Mouse (Mus musculus): Measurements from ENCODE around the gene Hinfp. TPM values are rescaled to one million over a fixed set of nuclear protein-coding genes. Genes with fewer than 3 reads are reported as not detected.
"Not testable (repeated sequence)": the region's sequence is repeated elsewhere in the genome, so short reads cannot be mapped to it uniquely, and the experiment has no call there.

Gene Hinfp
- total RNA-seq, 4 experiments from 2014 or later = 20.3 to 44.4 (median 31.8) TPM

- DNase-seq = no peak
Measured at GRCm38 (mm10) chr9:44332918-44333638, 27.6 kb upstream of the Hinfp start.

- no peak for DNase-seq
Measured at GRCm38 (mm10) chr9:44330736-44331135, 25.3 kb upstream of the Hinfp start.

- no peak for DNase-seq
Measured at GRCm38 (mm10) chr9:44327926-44328325, 22.5 kb upstream of the Hinfp start.

GRCm38 (mm10) chr9:44327064-44327711 lies 21.7 kb upstream of the Hinfp start:
- no peak for DNase-seq

GRCm38 (mm10) chr9:44326371-44327063 lies 21.0 kb upstream of the Hinfp start:
- DNase-seq = peak; percentile 87

GRCm38 (mm10) chr9:44325768-44326370 lies 20.4 kb upstream of the Hinfp start, which contains the start of gene Dpagt1:
Dpagt1 (plus strand) TSS chr9:44326019.
- DNase-seq = no peak

- not testable (repeated sequence) for DNase-seq
Measured at GRCm38 (mm10) chr9:44325032-44325767, 19.7 kb upstream of the Hinfp start.

- DNase-seq = peak; percentile 64
Measured at GRCm38 (mm10) chr9:44324147-44324546, 18.7 kb upstream of the Hinfp start.

- not testable (repeated sequence) for DNase-seq
Measured at GRCm38 (mm10) chr9:44323656-44324055, 18.2 kb upstream of the Hinfp start.

GRCm38 (mm10) chr9:44320799-44321133 lies 15.3 kb upstream of the Hinfp start:
- DNase-seq = no peak

- DNase-seq = peak; percentile 92
Measured at GRCm38 (mm10) chr9:44319887-44320798, 14.7 kb upstream of the Hinfp start, which contains the start of gene C2cd2l. C2cd2l (minus strand) TSS chr9:44320285.

- DNase-seq = no peak
Measured at GRCm38 (mm10) chr9:44319105-44319886, 13.8 kb upstream of the Hinfp start.

GRCm38 (mm10) chr9:44318826-44319095 lies 13.3 kb upstream of the Hinfp start:
- DNase-seq = no peak

- no peak for DNase-seq
Measured at GRCm38 (mm10) chr9:44318076-44318825, 12.8 kb upstream of the Hinfp start.

GRCm38 (mm10) chr9:44317452-44317851 lies 12.0 kb upstream of the Hinfp start:
- DNase-seq = no peak

GRCm38 (mm10) chr9:44314910-44315309 lies 9.4 kb upstream of the Hinfp start:
- no peak for DNase-seq

- DNase-seq = no peak
Measured at GRCm38 (mm10) chr9:44314257-44314547, 8.7 kb upstream of the Hinfp start.

GRCm38 (mm10) chr9:44313476-44314256 lies 8.2 kb upstream of the Hinfp start:
- no peak for DNase-seq

Measured in adrenal gland, adult 8-10 months (tissue).